Mouse (Mus musculus) heart, postnatal 25 days (tissue): ENCODE results near the gene Cpne6. TPM values are rescaled to one million over a fixed set of nuclear protein-coding genes. Genes with fewer than 3 reads are reported as not detected.
A peak's percentile ranks its signal among the peaks of the same experiment; 100 is the strongest.

ENCODE experiments used
- DNase-seq: peaks from one replicate; pipeline ENCODE4 v3.0.0; 2022; ENCODE audit warnings: low spot score
- intact Hi-C: fragments of 180-260 bp; cut with DNase I; formaldehyde crosslinking; loops from one replicate; pipeline ENCODE4 v1.15.1; 2025
- total RNA-seq, 2 experiments: library from RNA; stranded (reverse); gene quantifications; 2 replicates each; pipeline ENCODE4 v1.2.3; 2021

Cpne6 gene
- total RNA-seq, 2 experiments from 2014 or later, result not detected

- DNase-seq, result no peak
- intact Hi-C loops, result no loop called here
Observed at GRCm38 (mm10) chr14:55542268-55542667, 32.0 kb downstream of the Cpne6 start.

- no peak for DNase-seq
- intact Hi-C loops, result no loop called here
Observed at GRCm38 (mm10) chr14:55544334-55544733, 34.1 kb downstream of the Cpne6 start.

- intact Hi-C loops, result no loop called here
- DNase-seq, result no peak
Observed at GRCm38 (mm10) chr14:55550191-55550590, 39.9 kb downstream of the Cpne6 start.

GRCm38 (mm10) chr14:55551347-55551746 is 41.1 kb downstream of the Cpne6 start:
- no peak for DNase-seq
- intact Hi-C loops, result no loop called here

GRCm38 (mm10) chr14:55551794-55552193 is 41.5 kb downstream of the Cpne6 start:
- no peak for DNase-seq
- intact Hi-C loops, result no loop called here

- no peak for DNase-seq
- intact Hi-C loops, result no loop called here
Observed at GRCm38 (mm10) chr14:55554635-55555034, 44.4 kb downstream of the Cpne6 start.

GRCm38 (mm10) chr14:55555788-55556187 is 45.5 kb downstream of the Cpne6 start:
- intact Hi-C loops, result loop anchor here (2.0 kb wide), 1 partner anchor 15 kb away; the partner anchor contains the start of gene Pck2
- no peak for DNase-seq

GRCm38 (mm10) chr14:55557003-55557402 is 46.8 kb downstream of the Cpne6 start:
- DNase-seq, result peak; percentile 52
- intact Hi-C loops, result loop anchor here (1.0 to 2.0 kb wide), 2 partner anchors 16 to 60 kb away; partner anchors contain the start of gene Pck2

- intact Hi-C loops, result loop anchor here (1.0 to 2.0 kb wide), 2 partner anchors 17 to 60 kb away; partner anchors contain the start of gene Pck2
- no peak for DNase-seq
Observed at GRCm38 (mm10) chr14:55557587-55557986, 47.3 kb downstream of the Cpne6 start.

- intact Hi-C loops, result no loop called here
- DNase-seq, result no peak
Observed at GRCm38 (mm10) chr14:55558740-55559448, 48.6 kb downstream of the Cpne6 start.

GRCm38 (mm10) chr14:55559799-55560201 is 49.6 kb downstream of the Cpne6 start, which contains the start of gene Dcaf11:
Dcaf11 (plus strand) TSS chr14:55560006.
- DNase-seq, result peak; percentile 81
- intact Hi-C loops, result loop anchor here (5.0 kb wide), 1 partner anchor 43 kb away; the partner anchor contains the start of gene Irf9

- peak; percentile 97 for DNase-seq
- intact Hi-C loops, result loop anchor here (5.0 kb wide), 1 partner anchor 42 kb away; the partner anchor contains the start of gene Irf9
Observed at GRCm38 (mm10) chr14:55560202-55561073, 50.2 kb downstream of the Cpne6 start, which contains the start of gene A730061H03Rik. A730061H03Rik (minus strand) TSS chr14:55560406.

- intact Hi-C loops, result loop anchor here (2.0 to 5.0 kb wide), 2 partner anchors 29 to 40 kb away; partner anchors contain the start of genes Irf9, Psme2 and Rnf31
- no peak for DNase-seq
Observed at GRCm38 (mm10) chr14:55561860-55562259, 51.6 kb downstream of the Cpne6 start.

- DNase-seq, result no peak
- intact Hi-C loops, result loop anchor here (2.0 to 5.0 kb wide), 2 partner anchors 28 to 39 kb away; partner anchors contain the start of genes Irf9, Psme2 and Rnf31
Observed at GRCm38 (mm10) chr14:55563249-55563648, 53.0 kb downstream of the Cpne6 start.

- no peak for DNase-seq
- intact Hi-C loops, result no loop called here
Observed at GRCm38 (mm10) chr14:55565748-55566147, 55.5 kb downstream of the Cpne6 start.

Other genes starting within 250 kb of the Cpne6 start
- 100 to 1,000 TPM in 1 of 2 experiments, 10 to 100 TPM in 1; 99.7 to 119 TPM for gene Dhrs4, start 31.7 kb upstream of the Cpne6 start, total RNA-seq
- 1 to 10 TPM; 2.3 to 2.4 TPM for gene Carmil3, start 19.8 kb upstream of the Cpne6 start, total RNA-seq
- gene Nrl, start 14.5 kb downstream of the Cpne6 start, total RNA-seq, result under 1 TPM in 1 of 2 experiments, not detected in 1; 0.18 TPM
- gene Pck2, start 29.8 kb downstream of the Cpne6 start, total RNA-seq, result 10 to 100 TPM; 11.7 to 14.3 TPM
- 100 to 1,000 TPM; 129 to 130 TPM for gene Dcaf11, start 49.6 kb downstream of the Cpne6 start, total RNA-seq
- gene A730061H03Rik, start 50.0 kb downstream of the Cpne6 start, total RNA-seq, result under 1 TPM in 1 of 2 experiments, not detected in 1; 0.83 TPM
- gene Fitm1, start 65.2 kb downstream of the Cpne6 start, total RNA-seq, result 100 to 1,000 TPM; 192 to 214 TPM
- gene Psme1, start 67.7 kb downstream of the Cpne6 start, total RNA-seq, result 100 to 1,000 TPM; 249 to 283 TPM
- gene Emc9, start 74.9 kb downstream of the Cpne6 start, total RNA-seq, result 10 to 100 TPM; 56.0 to 58.1 TPM
- gene Psme2, start 80.7 kb downstream of the Cpne6 start, total RNA-seq, result 100 to 1,000 TPM in 1 of 2 experiments, 10 to 100 TPM in 1; 93.4 to 101 TPM
- gene Rnf31, start 81.3 kb downstream of the Cpne6 start, total RNA-seq, result 10 to 100 TPM; 25.7 to 31.3 TPM
- gene Irf9, start 93.1 kb downstream of the Cpne6 start, total RNA-seq, result 10 to 100 TPM; 10.1 to 11.8 TPM
- gene Rec8, start 107.6 kb downstream of the Cpne6 start, total RNA-seq, result under 1 TPM; 0.23 to 0.36 TPM
- gene Ipo4, start 125.5 kb downstream of the Cpne6 start, total RNA-seq, result 10 to 100 TPM; 51.1 to 57.0 TPM
- gene Gm49378, start 127.5 kb downstream of the Cpne6 start, total RNA-seq, result 1 to 10 TPM; 3.0 to 3.4 TPM
- gene Tm9sf1, start 133.4 kb downstream of the Cpne6 start, total RNA-seq, result 10 to 100 TPM; 39.0 to 43.8 TPM
- gene Tssk4, start 139.7 kb downstream of the Cpne6 start, total RNA-seq, result under 1 TPM; 0.56 to 0.60 TPM
- 10 to 100 TPM; 53.0 to 53.4 TPM for gene Mdp1, start 150.1 kb downstream of the Cpne6 start, total RNA-seq
- gene Gmpr2, start 161.5 kb downstream of the Cpne6 start, total RNA-seq, result 10 to 100 TPM in 1 of 2 experiments, 1 to 10 TPM in 1; 8.9 to 11.2 TPM
- gene Nedd8, start 161.7 kb downstream of the Cpne6 start, total RNA-seq, result 100 to 1,000 TPM; 252 to 263 TPM
- 10 to 100 TPM; 10.0 to 10.7 TPM for gene Tinf2, start 171.4 kb downstream of the Cpne6 start, total RNA-seq
- under 1 TPM; 0.18 to 0.36 TPM for gene Tgm1, start 203.5 kb downstream of the Cpne6 start, total RNA-seq
- gene Rabggta, start 211.8 kb downstream of the Cpne6 start, total RNA-seq, result 10 to 100 TPM; 13.0 to 13.4 TPM
- gene Dhrs1, start 235.2 kb downstream of the Cpne6 start, total RNA-seq, result 10 to 100 TPM; 43.7 to 47.0 TPM
- gene Nop9, start 235.2 kb downstream of the Cpne6 start, total RNA-seq, result 10 to 100 TPM in 1 of 2 experiments, 1 to 10 TPM in 1; 7.8 to 11.1 TPM
- gene Cideb, start 248.0 kb downstream of the Cpne6 start, total RNA-seq, result under 1 TPM; 0.56 to 0.83 TPM